Mouse (Mus musculus): ENCODE measurements at regions not wholly inside any gene's neighbourhood (a gene's known extent, or its start where the extent isn't known, plus 50 kb on each side); places are given as distances from the start of the nearest gene placed in this dataset.

DNA sequence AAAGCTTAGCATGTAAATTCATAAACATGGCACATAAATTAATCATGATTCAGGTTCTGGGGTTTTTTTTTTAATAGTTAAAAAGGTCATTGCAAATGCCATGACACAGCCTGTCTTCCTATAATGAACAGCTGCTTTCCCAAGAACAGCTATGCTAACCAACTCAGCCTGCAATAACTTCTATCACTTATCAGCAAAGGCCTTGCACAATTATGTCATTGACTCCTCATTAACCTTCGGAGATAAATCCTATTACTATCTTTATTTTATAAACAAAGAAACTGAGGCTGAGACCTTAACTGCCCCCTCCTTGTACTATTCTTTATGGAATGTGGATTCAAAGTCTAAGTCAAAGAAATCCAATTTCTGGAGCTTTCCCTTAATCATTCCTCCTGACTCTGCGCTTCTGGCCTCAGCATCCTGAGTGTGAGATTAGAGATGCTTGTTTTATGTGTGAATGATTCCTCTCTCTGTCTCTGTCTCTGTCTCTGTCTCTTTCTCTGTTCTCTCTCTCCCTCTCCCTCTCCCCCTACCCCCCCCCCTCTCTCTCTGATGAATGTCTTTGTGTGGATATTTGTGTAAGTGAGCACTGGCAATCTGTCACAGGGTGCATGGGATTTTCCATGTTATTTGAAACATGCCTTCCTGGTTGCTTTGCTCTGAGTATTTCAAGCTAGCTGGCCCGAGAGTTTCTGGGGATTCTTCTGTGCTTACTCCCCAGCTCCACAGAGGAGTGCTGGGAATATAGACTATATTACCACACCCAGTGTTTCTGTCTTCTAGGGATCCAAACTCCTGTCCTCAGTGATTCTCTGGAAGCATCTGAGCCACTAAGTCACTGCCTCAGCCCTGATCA, 243.1 kb upstream of the Il12b start:
- H3K9ac ChIP-seq (ENCODE audit: low read length): no peak overlapping the region
- no peaks in the 10 kb centered on the region for H3K9me3 ChIP-seq (ENCODE audit: control insufficient read depth, low read length)
- no peaks in the 10 kb centered on the region for H3K4me1 ChIP-seq (ENCODE audit: control insufficient read depth, insufficient read depth, low read length)
- no peak overlapping the region for H3K27ac ChIP-seq (ENCODE audit: low read depth, low read length)
- no peak overlapping the region for H3K4me2 ChIP-seq
- H3K27me3 ChIP-seq (ENCODE audit: control insufficient read depth, insufficient read depth, low read length): no peaks in the 10 kb centered on the region
- no peak for DNase-seq (ENCODE audit: low spot score, missing footprints)
- ATAC-seq (ENCODE audit: low FRiP score): no peak
- no peak overlapping the region for H3K4me3 ChIP-seq (ENCODE audit: low read depth, low read length)
- WGBS: 74% methylated on average over 3 of the region's 3 CpGs
- no peaks in the 10 kb centered on the region for H3K36me3 ChIP-seq (ENCODE audit: control insufficient read depth, insufficient read depth, low read length)

DNA sequence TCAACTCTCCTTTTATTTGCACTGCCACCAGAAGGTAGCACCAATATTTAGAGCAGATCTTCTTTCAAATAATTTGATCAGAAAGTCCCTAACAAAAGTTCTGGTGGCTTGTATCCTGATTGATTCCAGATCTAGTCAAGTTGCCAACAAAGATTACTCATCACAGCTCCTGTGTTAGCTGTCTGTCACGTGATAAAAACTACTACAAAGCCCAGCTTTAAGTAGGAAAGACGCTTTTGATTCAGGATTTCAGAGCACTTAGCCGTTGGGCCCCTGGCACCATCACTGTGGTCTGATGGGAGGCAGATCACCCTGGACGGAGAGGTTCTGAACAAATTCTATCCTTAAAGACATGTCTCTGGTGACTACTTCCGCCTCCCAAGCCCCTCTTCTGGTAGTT, 241.6 kb upstream of the Il12b start:
- no peaks in the 10 kb centered on the region for H3K27me3 ChIP-seq (ENCODE audit: control insufficient read depth, insufficient read depth, low read length)
- no peaks in the 10 kb centered on the region for H3K9me3 ChIP-seq (ENCODE audit: control insufficient read depth, low read length)
- WGBS: 83% methylated on average over 5 of the region's 5 CpGs
- H3K36me3 ChIP-seq (ENCODE audit: control insufficient read depth, insufficient read depth, low read length): no peaks in the 10 kb centered on the region
- H3K4me2 ChIP-seq: no peak overlapping the region
- H3K27ac ChIP-seq (ENCODE audit: low read depth, low read length): no peak overlapping the region
- DNase-seq (ENCODE audit: low spot score, missing footprints) (no peak), ATAC-seq (ENCODE audit: low FRiP score) (no peak)
- H3K4me3 ChIP-seq (ENCODE audit: low read depth, low read length): no peak overlapping the region
- H3K4me1 ChIP-seq (ENCODE audit: control insufficient read depth, insufficient read depth, low read length): no peaks in the 10 kb centered on the region
- H3K9ac ChIP-seq (ENCODE audit: low read length): no peak overlapping the region

DNA sequence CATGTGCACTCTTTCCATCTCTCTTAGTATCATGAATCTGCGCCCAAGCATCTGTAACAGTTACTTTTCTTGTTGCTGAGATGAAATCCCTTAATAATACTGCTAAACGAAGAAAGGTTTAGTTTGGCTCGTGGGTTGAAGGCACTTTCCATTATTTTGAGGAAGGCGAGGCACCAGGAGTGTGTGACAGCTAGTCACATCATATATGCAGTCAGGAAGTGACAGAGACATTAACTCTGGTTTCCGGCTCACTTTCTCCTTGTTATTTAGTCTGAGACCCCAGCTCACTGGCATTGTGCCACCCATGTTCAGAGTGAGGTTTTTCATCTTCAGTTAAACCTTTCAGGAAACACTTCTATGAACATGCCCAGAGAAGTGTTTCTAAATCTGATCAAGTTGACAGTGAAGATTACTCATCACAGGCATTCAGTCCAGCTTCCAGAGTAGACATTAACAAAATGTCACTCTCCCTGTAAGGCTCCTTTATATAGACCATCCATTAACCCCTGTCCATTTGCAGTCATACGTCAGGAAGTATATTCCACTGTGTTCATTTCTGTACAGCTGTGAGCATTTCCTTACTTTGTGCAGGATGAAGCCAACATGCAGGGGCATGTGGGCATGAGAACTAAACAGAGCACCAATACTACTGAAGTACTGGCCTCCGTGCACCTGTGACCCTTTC, 238.0 kb upstream of the Il12b start:
- no peak overlapping the region for H3K9ac ChIP-seq (ENCODE audit: low read length)
- no peak overlapping the region for H3K27ac ChIP-seq (ENCODE audit: low read depth, low read length)
- ATAC-seq (ENCODE audit: low FRiP score) (no peak), DNase-seq (ENCODE audit: low spot score, missing footprints) (no peak)
- H3K4me2 ChIP-seq: no peak overlapping the region
- no peaks in the 10 kb centered on the region for H3K36me3 ChIP-seq (ENCODE audit: control insufficient read depth, insufficient read depth, low read length)
- 85% methylated on average over 7 of the region's 7 CpGs for WGBS
- H3K4me1 ChIP-seq (ENCODE audit: control insufficient read depth, insufficient read depth, low read length): no peaks in the 10 kb centered on the region
- no peaks in the 10 kb centered on the region for H3K9me3 ChIP-seq (ENCODE audit: control insufficient read depth, low read length)
- H3K27me3 ChIP-seq (ENCODE audit: control insufficient read depth, insufficient read depth, low read length): no peaks in the 10 kb centered on the region
- H3K4me3 ChIP-seq (ENCODE audit: low read depth, low read length): no peak overlapping the region

DNA sequence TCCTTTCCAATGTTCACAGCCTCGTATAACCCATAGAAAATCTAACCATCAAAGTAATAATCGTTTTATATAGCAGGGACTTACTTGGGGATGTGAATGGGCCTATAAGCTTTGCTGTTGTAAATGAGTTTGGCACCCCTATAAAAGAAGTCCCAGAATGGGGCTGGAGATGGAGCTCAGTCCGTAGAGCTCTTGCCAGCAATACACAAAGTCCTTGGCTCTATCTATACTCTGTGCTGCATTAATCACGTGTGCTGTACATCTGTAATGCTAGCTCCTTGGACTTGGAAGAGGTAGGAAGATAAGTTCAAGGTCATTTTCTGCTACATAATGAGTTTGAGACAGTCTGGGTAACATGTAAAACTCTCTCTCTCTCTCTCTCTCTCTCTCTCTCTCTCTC, 236.8 kb upstream of the Il12b start:
- ATAC-seq (ENCODE audit: low FRiP score) (no peak), DNase-seq (ENCODE audit: low spot score, missing footprints) (no peak)
- no peaks in the 10 kb centered on the region for H3K4me1 ChIP-seq (ENCODE audit: control insufficient read depth, insufficient read depth, low read length)
- H3K27me3 ChIP-seq (ENCODE audit: control insufficient read depth, insufficient read depth, low read length): no peaks in the 10 kb centered on the region
- H3K9ac ChIP-seq (ENCODE audit: low read length): no peak overlapping the region
- H3K36me3 ChIP-seq (ENCODE audit: control insufficient read depth, insufficient read depth, low read length): no peaks in the 10 kb centered on the region
- H3K9me3 ChIP-seq (ENCODE audit: control insufficient read depth, low read length): no peaks in the 10 kb centered on the region
- 85% methylated on average over 4 of the region's 4 CpGs for WGBS
- H3K4me3 ChIP-seq (ENCODE audit: low read depth, low read length): no peak overlapping the region
- no peak overlapping the region for H3K4me2 ChIP-seq
- H3K27ac ChIP-seq (ENCODE audit: low read depth, low read length): no peak overlapping the region

DNA sequence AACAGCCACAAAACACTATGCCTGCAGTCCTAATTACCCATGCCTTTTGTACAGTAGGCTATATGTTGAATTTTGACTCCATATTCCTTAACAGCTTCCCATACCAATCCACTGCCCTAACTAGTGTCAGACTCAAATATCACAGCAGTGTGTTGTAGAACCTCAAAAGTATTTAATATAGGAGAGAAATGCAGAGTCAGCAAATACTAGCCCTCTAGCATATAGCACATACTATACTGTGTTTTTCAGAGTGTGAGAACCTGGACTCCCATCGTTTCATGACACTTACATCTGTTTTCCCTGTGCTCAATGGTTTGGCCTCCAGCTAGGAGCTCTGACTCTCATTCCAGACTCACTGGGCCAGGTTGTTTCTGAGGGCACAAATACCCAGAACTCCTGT, 236.1 kb upstream of the Il12b start:
- Histone ChIP-seq H3K36me3 (ENCODE audit: control insufficient read depth, insufficient read depth, low read length) (no peaks in the 10 kb centered on the region), H3K4me3 (ENCODE audit: low read depth, low read length) (no peak overlapping the region), H3K27ac (ENCODE audit: low read depth, low read length) (no peak overlapping the region), H3K9me3 (ENCODE audit: control insufficient read depth, low read length) (no peaks in the 10 kb centered on the region), H3K27me3 (ENCODE audit: control insufficient read depth, insufficient read depth, low read length) (no peaks in the 10 kb centered on the region), H3K4me1 (ENCODE audit: control insufficient read depth, insufficient read depth, low read length) (no peaks in the 10 kb centered on the region), H3K9ac (ENCODE audit: low read length) (no peak overlapping the region), H3K4me2 (no peak overlapping the region)
- WGBS: 100% methylated on average over 1 of the region's 1 CpGs
- no peak for ATAC-seq (ENCODE audit: low FRiP score)
- no peak for DNase-seq (ENCODE audit: low spot score, missing footprints)

DNA sequence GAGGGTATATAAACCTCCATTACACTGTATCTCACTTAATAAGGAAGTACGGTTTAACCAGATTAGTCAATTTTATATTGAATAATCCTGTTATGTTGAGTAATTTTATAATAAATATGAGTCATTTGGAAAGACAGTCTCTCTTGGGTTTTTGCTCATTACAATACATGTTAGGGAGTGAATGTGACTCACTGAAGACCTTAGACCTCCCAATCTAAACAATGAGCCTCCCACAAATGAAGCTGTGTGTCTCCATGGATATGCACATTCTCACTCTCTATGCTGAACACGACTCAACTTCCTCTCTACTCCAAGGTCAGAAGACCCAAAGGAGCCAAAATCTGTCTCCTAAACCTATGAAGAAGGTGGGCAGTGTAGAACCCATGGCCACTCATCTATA, 235.7 kb upstream of the Il12b start:
- no peaks in the 10 kb centered on the region for H3K9me3 ChIP-seq (ENCODE audit: control insufficient read depth, low read length)
- no peaks in the 10 kb centered on the region for H3K36me3 ChIP-seq (ENCODE audit: control insufficient read depth, insufficient read depth, low read length)
- 68% methylated on average over 2 of the region's 2 CpGs for WGBS
- no peak overlapping the region for H3K4me3 ChIP-seq (ENCODE audit: low read depth, low read length)
- ATAC-seq (ENCODE audit: low FRiP score) (no peak), DNase-seq (ENCODE audit: low spot score, missing footprints) (no peak)
- H3K27me3 ChIP-seq (ENCODE audit: control insufficient read depth, insufficient read depth, low read length): no peaks in the 10 kb centered on the region
- H3K27ac ChIP-seq (ENCODE audit: low read depth, low read length): no peak overlapping the region
- no peaks in the 10 kb centered on the region for H3K4me1 ChIP-seq (ENCODE audit: control insufficient read depth, insufficient read depth, low read length)
- no peak overlapping the region for H3K4me2 ChIP-seq
- no peak overlapping the region for H3K9ac ChIP-seq (ENCODE audit: low read length)

DNA sequence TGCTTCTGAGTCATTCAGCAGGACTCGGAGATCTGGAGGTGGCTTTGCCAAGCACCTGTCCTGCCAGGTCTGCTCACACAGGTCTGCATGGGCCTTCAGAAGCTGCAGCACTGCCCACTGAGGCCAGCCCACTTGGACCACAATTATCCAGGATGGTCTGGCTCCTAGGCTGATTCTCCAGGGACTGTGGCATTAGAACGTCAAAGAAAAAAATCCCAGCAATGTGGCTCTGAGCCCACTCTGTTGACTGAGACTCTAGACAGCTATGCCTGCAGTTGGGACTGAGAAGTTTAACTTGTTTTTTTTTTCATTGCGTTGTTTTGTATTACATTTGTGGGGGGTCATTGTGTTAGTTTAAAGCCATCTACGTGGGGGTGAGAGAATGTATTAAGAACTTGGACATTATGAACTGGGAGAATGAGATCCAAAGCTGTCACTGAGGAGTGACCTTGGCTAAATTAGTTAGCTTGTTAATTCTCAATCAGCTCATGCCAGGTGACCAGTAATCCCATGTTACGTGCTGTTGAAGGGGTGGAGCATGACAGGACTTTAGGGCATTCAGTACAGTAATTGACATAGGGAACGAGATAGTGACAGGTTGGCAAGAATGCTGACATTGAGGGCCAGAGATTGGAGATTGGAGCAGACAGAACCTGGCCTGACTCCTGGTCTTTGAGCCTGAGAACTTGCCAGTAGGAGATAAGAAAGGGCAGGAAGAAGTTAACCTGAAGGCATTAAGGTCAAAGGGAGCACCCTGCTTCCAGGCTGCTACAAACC, 232.0 kb upstream of the Il12b start:
- DNase-seq (ENCODE audit: low spot score, missing footprints) (no peak), ATAC-seq (ENCODE audit: low FRiP score) (no peak)
- Histone ChIP-seq H3K4me3 (ENCODE audit: low read depth, low read length) (no peak overlapping the region), H3K4me2 (no peak overlapping the region), H3K27ac (ENCODE audit: low read depth, low read length) (no peak overlapping the region), H3K27me3 (ENCODE audit: control insufficient read depth, insufficient read depth, low read length) (no peaks in the 10 kb centered on the region), H3K36me3 (ENCODE audit: control insufficient read depth, insufficient read depth, low read length) (no peaks in the 10 kb centered on the region), H3K9ac (ENCODE audit: low read length) (no peak overlapping the region), H3K4me1 (ENCODE audit: control insufficient read depth, insufficient read depth, low read length) (no peaks in the 10 kb centered on the region), H3K9me3 (ENCODE audit: control insufficient read depth, low read length) (no peaks in the 10 kb centered on the region)
- 81% methylated on average over 6 of the region's 6 CpGs for WGBS

DNA sequence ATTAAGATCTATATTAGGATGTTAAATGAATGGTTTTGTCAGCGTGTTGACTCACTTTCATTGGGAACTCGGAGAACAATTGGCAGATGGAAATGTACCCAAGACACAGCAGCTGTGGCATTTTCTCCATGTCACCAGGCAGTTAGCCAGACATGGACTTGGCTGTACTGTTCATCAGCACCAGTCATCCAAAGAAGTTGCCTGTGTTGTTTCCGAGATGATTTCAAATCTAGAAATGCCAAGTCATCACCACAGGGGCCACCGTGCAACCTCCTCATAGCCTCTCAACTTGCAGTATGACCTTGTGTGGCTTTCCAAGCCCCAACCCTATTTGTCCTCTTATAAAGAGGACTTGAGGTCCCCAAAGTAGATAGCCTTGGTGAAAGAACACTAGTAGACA, 227.4 kb upstream of the Il12b start:
- Histone ChIP-seq H3K9me3 (ENCODE audit: control insufficient read depth, low read length) (no peaks in the 10 kb centered on the region), H3K4me1 (ENCODE audit: control insufficient read depth, insufficient read depth, low read length) (no peaks in the 10 kb centered on the region), H3K4me3 (ENCODE audit: low read depth, low read length) (no peak overlapping the region), H3K27ac (ENCODE audit: low read depth, low read length) (no peak overlapping the region), H3K27me3 (ENCODE audit: control insufficient read depth, insufficient read depth, low read length) (no peaks in the 10 kb centered on the region), H3K9ac (ENCODE audit: low read length) (no peak overlapping the region), H3K4me2 (no peak overlapping the region), H3K36me3 (ENCODE audit: control insufficient read depth, insufficient read depth, low read length) (no peaks in the 10 kb centered on the region)
- 90% methylated on average over 4 of the region's 4 CpGs for WGBS
- no peak for DNase-seq (ENCODE audit: low spot score, missing footprints)
- no peak for ATAC-seq (ENCODE audit: low FRiP score)

DNA sequence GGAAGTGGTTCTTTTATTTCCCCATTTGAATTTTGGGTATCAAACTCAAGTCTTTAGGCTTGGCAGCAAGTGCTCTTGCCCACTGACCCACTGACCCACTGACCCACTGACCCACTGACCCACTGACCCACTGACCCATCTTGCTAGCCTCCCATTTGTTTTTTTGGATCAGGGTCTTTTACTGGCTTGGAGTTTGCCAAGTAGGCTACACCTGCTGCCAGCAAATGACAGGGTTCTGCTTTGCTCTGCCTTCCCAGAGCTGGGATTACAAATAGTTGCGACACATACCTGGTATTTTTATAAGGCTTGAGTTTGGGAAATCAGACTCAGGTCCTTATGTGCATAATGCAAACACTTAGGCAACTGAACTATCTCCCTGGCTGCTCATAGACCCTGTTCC, 226.7 kb upstream of the Il12b start:
- Histone ChIP-seq H3K4me3 (ENCODE audit: low read depth, low read length) (no peak overlapping the region), H3K9me3 (ENCODE audit: control insufficient read depth, low read length) (no peaks in the 10 kb centered on the region), H3K4me2 (no peak overlapping the region), H3K4me1 (ENCODE audit: control insufficient read depth, insufficient read depth, low read length) (no peaks in the 10 kb centered on the region), H3K27me3 (ENCODE audit: control insufficient read depth, insufficient read depth, low read length) (no peaks in the 10 kb centered on the region), H3K9ac (ENCODE audit: low read length) (no peak overlapping the region), H3K27ac (ENCODE audit: low read depth, low read length) (no peak overlapping the region), H3K36me3 (ENCODE audit: control insufficient read depth, insufficient read depth, low read length) (no peaks in the 10 kb centered on the region)
- no peak for DNase-seq (ENCODE audit: low spot score, missing footprints)
- 85% methylated on average over 1 of the region's 1 CpGs for WGBS
- ATAC-seq (ENCODE audit: low FRiP score): no peak
